Mouse (Mus musculus): ENCODE data around the gene Nfkbil1.
A peak's percentile ranks its signal among the peaks of the same experiment; 100 is the strongest.

Gene Nfkbil1

GRCm38 (mm10) chr17:35202442-35202841 lies 33.1 kb downstream of the Nfkbil1 start:
- DNase-seq (ENCODE audit: low read depth, low spot score) = no peak

DNA sequence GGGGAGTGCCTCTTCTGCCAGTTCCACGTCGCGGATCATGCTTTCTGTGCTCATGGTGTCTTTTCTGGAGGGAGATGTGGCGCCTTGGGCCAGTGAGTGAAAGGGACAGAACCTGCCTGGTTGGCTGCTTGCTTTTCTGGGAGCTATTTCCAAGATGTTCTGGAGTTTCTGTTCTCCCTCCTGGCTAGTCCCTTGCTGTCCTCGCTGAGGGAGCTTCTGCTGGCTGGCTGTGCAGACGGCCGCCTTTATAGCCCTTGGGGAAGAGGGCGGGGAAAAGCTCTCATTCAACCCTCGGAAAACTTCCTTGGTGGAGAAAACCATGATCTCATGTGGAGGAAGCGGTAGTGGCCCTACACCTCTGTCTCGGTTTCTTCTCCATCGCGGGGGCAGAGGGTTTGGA lies 33.8 kb downstream of the Nfkbil1 start, which contains the start of gene Tnf:
TSS of gene Tnf (minus strand) at position 221 of the 400 bp plus-strand sequence.
- DNase-seq (ENCODE audit: low read depth, low spot score) = peak; percentile 88

DNA sequence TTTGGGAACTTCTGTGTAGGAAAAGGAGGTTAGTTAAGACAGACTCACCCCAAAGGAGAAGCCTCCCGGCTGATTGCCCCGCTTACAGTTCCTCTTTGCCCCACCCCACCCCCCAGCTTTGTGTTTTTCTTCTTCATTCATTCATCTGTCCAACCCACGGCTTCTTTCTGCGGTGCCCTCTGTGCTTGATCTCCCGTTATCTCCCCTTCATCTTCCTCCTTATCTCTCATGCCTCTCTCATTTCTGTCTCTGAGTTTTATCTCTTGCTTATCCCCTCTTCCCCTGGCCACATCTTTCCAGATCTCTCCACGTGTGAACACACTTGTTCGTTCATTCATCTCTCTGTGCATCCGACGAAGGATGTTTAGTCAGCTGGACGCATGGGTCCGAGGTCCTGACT lies 34.5 kb downstream of the Nfkbil1 start:
- peak; percentile 56 for DNase-seq (ENCODE audit: low read depth, low spot score)

DNA sequence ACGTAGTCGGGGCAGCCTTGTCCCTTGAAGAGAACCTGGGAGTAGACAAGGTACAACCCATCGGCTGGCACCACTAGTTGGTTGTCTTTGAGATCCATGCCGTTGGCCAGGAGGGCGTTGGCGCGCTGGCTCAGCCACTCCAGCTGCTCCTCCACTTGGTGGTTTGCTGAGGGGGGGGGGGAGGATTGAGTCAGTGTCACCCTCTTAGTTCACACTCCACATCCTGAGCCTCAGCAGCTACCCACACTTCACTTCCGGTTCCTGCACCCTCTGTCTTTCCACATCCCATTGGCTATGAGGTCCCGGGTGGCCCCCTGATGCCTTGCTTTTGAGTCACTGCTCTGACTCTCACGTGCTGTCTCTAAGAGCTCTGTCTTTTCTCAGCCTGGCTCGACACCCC lies 35.2 kb downstream of the Nfkbil1 start:
- DNase-seq (ENCODE audit: low read depth, low spot score) = peak; percentile 92

GRCm38 (mm10) chr17:35198946-35199345 lies 36.6 kb downstream of the Nfkbil1 start:
- DNase-seq (ENCODE audit: low read depth, low spot score) = no peak

- DNase-seq (ENCODE audit: low read depth, low spot score) = peak; percentile 13
These were observed 37.6 kb downstream of the Nfkbil1 start for GRCm38 (mm10) chr17:35198029-35198428.

DNA sequence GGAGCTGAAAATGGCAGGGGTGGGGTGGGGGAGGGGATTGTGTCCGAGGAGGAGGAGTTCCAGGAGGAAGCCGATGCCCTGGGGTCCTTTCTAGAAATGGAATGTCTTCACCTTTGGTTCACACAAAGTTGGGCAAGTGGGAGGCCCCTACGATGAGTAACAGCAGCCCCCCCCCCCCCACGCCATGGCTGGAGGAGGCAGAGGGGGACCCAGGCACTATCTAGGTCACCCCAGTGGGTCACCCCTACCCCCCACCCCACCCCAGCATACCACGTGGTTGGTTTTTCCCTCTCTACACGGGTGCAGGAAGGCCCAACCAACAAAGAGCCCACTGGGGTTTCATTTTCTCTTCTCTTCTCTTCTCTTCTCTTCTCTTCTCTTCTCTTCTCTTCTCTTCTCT lies 38.5 kb downstream of the Nfkbil1 start:
- peak; percentile 74 for DNase-seq (ENCODE audit: low read depth, low spot score)

DNA sequence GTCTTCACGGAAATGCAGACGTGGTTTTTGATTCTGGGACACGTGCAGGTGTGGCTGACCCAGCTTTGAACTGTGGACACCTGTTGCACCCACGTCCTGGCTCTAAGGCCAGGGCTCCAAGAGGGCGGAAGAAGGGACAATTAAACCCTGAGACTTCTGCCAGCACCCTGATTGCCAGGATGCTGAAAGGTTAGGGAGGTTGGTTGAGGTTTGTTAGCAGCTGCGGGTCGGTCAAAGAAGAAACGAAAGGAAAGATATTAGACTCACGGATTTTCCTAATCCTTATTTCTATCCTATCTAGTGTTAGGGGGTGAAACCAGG lies 39.3 kb downstream of the Nfkbil1 start:
- DNase-seq (ENCODE audit: low read depth, low spot score) = peak; percentile 44

- DNase-seq (ENCODE audit: low read depth, low spot score) = peak; percentile 96
These were observed 39.8 kb downstream of the Nfkbil1 start for GRCm38 (mm10) chr17:35195631-35196320.

DNA sequence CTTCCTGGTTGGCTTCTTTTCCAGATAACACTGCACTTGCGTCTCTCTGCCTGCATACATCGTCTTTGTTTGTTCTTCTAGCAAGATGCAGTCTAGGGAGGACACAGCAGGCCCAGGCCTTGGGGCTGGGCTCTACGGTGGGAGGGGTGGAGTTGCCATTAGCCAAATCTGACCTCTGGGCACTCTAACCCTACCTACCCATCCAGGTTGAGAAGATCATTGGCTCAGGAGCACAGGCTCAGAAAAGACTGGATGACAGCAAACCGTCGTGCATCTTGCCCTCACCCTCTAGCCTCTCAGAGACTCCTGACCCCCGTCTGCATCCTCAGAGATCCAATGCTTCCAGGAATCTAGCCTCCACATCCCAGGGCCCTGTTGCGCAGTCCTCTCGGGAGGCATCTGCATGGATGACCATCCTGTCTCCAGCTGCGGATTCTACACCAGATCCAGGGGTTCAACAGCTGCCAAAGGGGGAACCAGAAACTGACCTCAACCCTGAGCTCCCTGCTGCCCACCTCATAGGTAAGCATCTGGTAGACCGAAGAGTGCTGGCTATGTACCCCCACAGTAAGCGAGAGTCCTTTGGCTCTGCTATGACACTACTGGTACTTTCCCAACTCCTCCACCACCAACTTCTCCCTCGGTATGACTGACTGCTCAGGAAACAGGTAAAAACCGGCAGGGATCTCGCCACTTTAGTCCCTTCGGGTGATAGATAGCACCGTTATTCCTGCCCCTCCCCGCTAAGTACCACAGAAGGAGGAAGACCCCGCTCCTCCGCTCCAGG lies 40.6 kb downstream of the Nfkbil1 start:
- DNase-seq (ENCODE audit: low read depth, low spot score) = no peak

DNA sequence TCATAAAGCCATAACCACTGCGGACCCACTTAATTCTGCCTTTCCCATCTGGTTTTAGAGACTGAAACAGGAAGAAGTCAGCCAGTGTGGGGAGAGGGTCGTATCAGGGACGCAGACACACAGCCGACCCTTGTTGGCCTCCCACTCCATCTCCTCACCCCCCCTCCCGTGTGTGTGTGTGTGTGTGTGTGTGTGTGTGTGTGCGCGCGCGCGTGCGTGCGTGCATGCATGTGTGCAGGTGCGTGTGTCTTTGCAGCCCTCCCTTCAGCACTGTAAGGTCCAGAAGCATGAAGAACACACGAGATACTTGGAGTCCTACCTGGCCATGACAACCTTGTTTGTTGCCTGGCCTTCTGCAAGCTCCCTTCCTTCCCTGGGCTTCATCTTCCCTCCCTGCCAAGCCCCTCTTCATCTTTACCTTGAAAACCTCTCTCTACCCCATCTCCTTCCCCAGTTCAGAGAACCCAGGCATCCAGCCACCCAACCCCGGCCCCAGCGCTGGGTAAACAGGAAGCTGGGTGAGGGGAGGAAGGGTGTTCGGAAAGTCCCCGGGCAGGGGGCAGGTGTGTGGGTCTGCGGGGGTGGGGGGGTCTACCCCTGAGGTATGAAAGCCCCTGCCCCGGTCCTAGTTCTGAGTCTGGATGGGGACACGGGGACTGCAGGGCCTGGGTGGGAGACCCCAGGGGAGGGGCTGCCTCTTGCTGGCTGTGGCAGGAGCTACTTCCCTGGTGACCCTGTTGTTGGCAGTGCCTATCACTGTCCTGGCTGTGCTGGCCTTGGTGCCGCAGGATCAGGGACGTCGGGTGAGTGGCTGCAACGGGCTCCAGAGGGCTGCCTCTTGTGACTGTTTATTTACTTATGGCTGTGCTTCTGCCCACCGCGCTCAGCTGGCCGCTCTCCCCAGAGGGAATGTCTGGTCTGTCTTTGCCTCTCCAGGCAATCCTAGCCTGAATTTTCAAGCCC lies 41.4 kb downstream of the Nfkbil1 start, which contains the start of gene Ltb:
TSS of gene Ltb (plus strand) at position 559 of the 963 bp plus-strand sequence.
- DNase-seq (ENCODE audit: low read depth, low spot score) = peak; percentile 82

DNA sequence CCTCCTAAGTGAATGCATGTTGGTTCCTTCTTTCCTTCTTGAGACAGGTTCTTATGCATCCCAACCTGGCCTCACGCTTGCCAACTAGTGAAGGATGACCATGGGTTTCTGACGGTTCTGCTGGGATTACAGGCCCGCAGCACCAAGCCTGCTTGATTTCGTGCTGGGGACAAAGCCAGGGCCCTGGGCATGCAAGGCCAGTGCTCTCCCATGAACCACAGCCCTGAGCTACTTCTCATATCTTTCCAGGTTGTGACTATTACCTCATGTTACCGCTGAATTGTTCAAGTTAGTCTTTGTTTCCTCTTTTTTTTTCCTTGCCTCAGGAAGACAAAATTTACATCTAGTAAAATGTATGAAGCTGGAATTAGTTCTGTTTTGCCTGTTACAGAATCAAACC lies 42.7 kb downstream of the Nfkbil1 start:
- no peak for DNase-seq (ENCODE audit: low read depth, low spot score)

DNA sequence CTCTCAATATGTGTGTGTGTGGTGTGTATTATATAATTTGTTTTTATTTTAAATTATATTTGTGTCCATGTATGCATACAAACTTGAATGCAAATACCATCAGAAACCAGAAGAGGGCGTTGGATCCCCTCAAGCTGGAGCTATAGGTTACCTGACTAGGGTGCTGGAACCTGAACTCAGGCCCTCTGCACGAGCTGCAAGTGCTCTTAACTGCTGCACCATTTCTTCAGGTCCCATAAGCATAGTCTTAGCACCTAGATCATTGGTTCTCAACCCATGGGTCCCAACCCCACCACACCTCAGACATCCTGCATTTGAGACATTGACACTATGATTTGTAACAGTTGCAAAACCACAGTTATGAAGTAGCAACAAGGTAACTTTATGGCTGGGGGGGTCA lies 43.9 kb downstream of the Nfkbil1 start:
- DNase-seq (ENCODE audit: low read depth, low spot score) = peak; percentile 50

DNA sequence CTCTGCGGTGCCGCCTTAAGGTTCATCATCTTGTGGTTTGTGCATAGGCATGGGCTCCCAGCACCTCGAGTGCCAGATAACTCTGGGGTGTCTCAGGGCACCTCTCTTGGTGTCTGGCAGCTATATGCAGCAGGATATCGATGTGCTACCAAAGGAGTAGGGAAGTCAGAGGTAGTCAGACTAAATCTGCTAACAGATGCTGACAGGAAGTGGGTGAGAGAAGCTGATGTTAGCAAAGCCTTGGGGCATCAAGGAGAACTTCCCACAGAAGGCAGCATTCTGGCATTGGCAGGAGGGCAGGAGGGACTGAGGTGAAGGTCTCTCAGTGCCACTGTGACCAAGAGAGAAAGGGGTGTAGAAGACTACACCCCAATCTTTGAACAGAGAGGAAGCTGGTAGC lies 45.5 kb downstream of the Nfkbil1 start:
- DNase-seq (ENCODE audit: low read depth, low spot score) = peak; percentile 74

GRCm38 (mm10) chr17:35189186-35189585 lies 46.4 kb downstream of the Nfkbil1 start:
- DNase-seq (ENCODE audit: low read depth, low spot score) = peak; percentile 37

- no peak for DNase-seq (ENCODE audit: low read depth, low spot score)
These were observed 47.5 kb downstream of the Nfkbil1 start, which contains the start of gene Lst1 for GRCm38 (mm10) chr17:35187959-35188610. Gene Lst1 (minus strand): TSS chr17:35188439.

GRCm38 (mm10) chr17:35187345-35187744 lies 48.2 kb downstream of the Nfkbil1 start:
- no peak for DNase-seq (ENCODE audit: low read depth, low spot score)

- peak; percentile 85 for DNase-seq (ENCODE audit: low read depth, low spot score)
These were observed 48.9 kb downstream of the Nfkbil1 start for GRCm38 (mm10) chr17:35186681-35187080.

DNA sequence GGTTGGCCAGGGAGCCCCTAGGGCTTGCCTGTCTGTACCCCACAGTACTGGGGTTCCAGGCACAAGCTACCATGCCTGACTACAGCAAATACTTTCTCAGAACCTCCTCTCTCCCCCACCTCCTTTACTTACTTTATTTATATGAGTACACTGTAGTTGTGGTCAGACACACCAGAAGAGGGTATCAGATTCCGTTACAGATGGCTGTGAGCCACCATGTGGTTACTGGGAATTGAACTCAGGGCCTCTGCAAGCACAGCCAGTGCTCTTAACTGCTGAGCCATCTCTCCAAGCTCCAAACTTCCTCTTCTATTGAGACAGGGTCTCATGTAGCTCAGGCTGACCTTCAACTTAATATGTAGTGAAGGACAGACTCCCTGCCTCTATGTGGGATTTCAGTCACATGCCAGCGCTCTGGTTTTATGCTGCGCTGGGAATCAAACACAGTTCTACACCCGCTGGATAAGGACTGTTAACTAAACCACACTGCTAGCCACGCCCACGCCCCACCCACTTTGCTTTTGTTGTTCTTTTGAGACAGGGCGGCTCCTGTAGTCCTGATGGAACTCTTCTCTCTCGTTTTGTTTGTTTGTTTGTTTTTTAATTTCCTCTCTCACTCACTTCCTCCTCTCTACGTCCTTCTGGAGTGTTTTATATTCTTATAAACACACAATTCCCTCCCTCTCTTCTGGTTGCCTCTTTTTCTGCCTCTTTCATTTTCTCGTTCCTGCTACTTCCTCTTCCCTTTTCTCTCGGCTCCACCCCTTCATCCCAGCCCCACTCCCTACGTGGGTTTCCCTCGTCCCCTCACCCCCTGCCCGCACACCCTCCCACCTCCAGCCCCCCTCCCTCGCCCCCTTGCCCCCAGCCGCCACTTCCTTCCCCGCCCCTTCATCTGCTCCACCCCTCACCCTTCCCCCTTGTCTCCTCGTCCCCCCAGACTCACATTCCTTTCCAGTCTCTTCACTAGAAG lies 49.7 kb downstream of the Nfkbil1 start:
- peak; percentile 91 for DNase-seq (ENCODE audit: low read depth, low spot score)

DNA sequence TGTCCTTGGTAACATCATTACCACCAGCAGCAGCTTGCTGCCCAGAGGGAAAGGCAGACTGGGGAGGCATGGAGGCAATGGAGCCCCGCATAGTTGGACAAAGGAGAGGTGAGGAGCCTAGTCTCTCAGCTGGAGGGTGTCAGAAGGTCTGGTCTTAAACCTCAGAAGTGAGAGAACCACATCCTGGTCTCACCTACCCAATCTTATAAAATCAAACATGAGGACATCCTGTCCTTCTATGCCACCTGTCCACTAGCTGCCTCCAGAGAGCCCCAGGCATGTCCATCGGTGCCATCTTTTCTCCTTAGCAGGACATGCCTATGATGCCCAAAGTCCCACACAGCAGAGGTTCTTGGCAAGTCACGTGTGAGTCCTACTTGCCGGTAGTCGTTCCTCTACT lies 55.5 kb downstream of the Nfkbil1 start:
- DNase-seq (ENCODE audit: low read depth, low spot score) = no peak

Measured in CD4-positive, CD25-positive, alpha-beta regulatory T cell, adult 2 months (primary cell).